Mouse (Mus musculus): Measurements from ENCODE around the gene Exoc4. TPM values are rescaled to one million over a fixed set of nuclear protein-coding genes. Genes with fewer than 3 reads are reported as not detected.

The Exoc4 gene
- polyA plus RNA-seq, 1 experiment from 2014 or later = 36.1 TPM

GRCm38 (mm10) chr6:33328326-33328725 is 79.4 kb downstream of the Exoc4 start:
- peaks cover 8% of the 10 kb centered on the region; the same call in 1 of the 2 replicates for H3K4me1 ChIP-seq (ENCODE audit: control insufficient read depth, insufficient read depth, low read length)
- WGBS (ENCODE audit: insufficient replicate concordance) = 82% methylated on average over 1 of the region's 1 CpGs
- no peak overlapping the region for H3K4me2 ChIP-seq
- H3K9me3 ChIP-seq (replicated peaks; ENCODE audit: control insufficient read depth, low read length) = no peaks in the 10 kb centered on the region
- ATAC-seq (replicated peaks; ENCODE audit: insufficient number of reproducible peaks, low FRiP score, low TSS enrichment) = no peak
- no peak overlapping the region for H3K4me3 ChIP-seq (ENCODE audit: low read depth, low read length)
- H3K27me3 ChIP-seq (ENCODE audit: control insufficient read depth, insufficient read depth, low read length) = no peaks in the 10 kb centered on the region
- H3K9ac ChIP-seq (ENCODE audit: low read depth, low read length) = no peak overlapping the region
- H3K27ac ChIP-seq (ENCODE audit: low read depth, low read length) = no peak overlapping the region
- no peaks in the 10 kb centered on the region for H3K36me3 ChIP-seq (ENCODE audit: control insufficient read depth, insufficient read depth, low read length)

- H3K9ac ChIP-seq (ENCODE audit: low read depth, low read length) = no peak overlapping the region
- no peak overlapping the region for H3K4me3 ChIP-seq (ENCODE audit: low read depth, low read length)
- H3K27me3 ChIP-seq (ENCODE audit: control insufficient read depth, insufficient read depth, low read length) = no peaks in the 10 kb centered on the region
- H3K4me1 ChIP-seq (ENCODE audit: control insufficient read depth, insufficient read depth, low read length) = peaks cover 5% of the 10 kb centered on the region; the same call in 1 of the 2 replicates
- no peaks in the 10 kb centered on the region for H3K36me3 ChIP-seq (ENCODE audit: control insufficient read depth, insufficient read depth, low read length)
- no peak for ATAC-seq (replicated peaks; ENCODE audit: insufficient number of reproducible peaks, low FRiP score, low TSS enrichment)
- H3K27ac ChIP-seq (ENCODE audit: low read depth, low read length) = no peak overlapping the region
- no peaks in the 10 kb centered on the region for H3K9me3 ChIP-seq (replicated peaks; ENCODE audit: control insufficient read depth, low read length)
- WGBS (ENCODE audit: insufficient replicate concordance) = 71% methylated on average over 1 of the region's 1 CpGs
- H3K4me2 ChIP-seq = no peak overlapping the region
These were observed 98.3 kb downstream of the Exoc4 start for GRCm38 (mm10) chr6:33347088-33347775.

- Histone ChIP-seq H3K9ac (ENCODE audit: low read depth, low read length) (no peak overlapping the region), H3K36me3 (ENCODE audit: control insufficient read depth, insufficient read depth, low read length) (no peaks in the 10 kb centered on the region), H3K4me3 (ENCODE audit: low read depth, low read length) (no peak overlapping the region), H3K4me2 (peak overlapping the region; percentile 27; the same call in 1 of the 2 replicates), H3K27me3 (ENCODE audit: control insufficient read depth, insufficient read depth, low read length) (no peaks in the 10 kb centered on the region), H3K27ac (ENCODE audit: low read depth, low read length) (no peak overlapping the region), H3K4me1 (ENCODE audit: control insufficient read depth, insufficient read depth, low read length) (peaks cover 5% of the 10 kb centered on the region; the same call in 1 of the 2 replicates), H3K9me3 (replicated peaks; ENCODE audit: control insufficient read depth, low read length) (no peaks in the 10 kb centered on the region)
- WGBS (ENCODE audit: insufficient replicate concordance) = 37% methylated on average over 6 of the region's 6 CpGs
- no peak for ATAC-seq (replicated peaks; ENCODE audit: insufficient number of reproducible peaks, low FRiP score, low TSS enrichment)
These were observed 112.7 kb downstream of the Exoc4 start for GRCm38 (mm10) chr6:33361613-33362012.

GRCm38 (mm10) chr6:33380517-33380916 is 131.6 kb downstream of the Exoc4 start:
- Histone ChIP-seq H3K9ac (ENCODE audit: low read depth, low read length) (no peak overlapping the region), H3K4me2 (no peak overlapping the region), H3K9me3 (replicated peaks; ENCODE audit: control insufficient read depth, low read length) (no peaks in the 10 kb centered on the region), H3K4me3 (ENCODE audit: low read depth, low read length) (no peak overlapping the region), H3K36me3 (ENCODE audit: control insufficient read depth, insufficient read depth, low read length) (no peaks in the 10 kb centered on the region), H3K27ac (ENCODE audit: low read depth, low read length) (no peak overlapping the region), H3K4me1 (ENCODE audit: control insufficient read depth, insufficient read depth, low read length) (no peaks in the 10 kb centered on the region), H3K27me3 (ENCODE audit: control insufficient read depth, insufficient read depth, low read length) (no peaks in the 10 kb centered on the region)
- WGBS (ENCODE audit: insufficient replicate concordance) = 67% methylated on average over 3 of the region's 3 CpGs
- no peak for ATAC-seq (replicated peaks; ENCODE audit: insufficient number of reproducible peaks, low FRiP score, low TSS enrichment)

- Histone ChIP-seq H3K36me3 (ENCODE audit: control insufficient read depth, insufficient read depth, low read length) (no peaks in the 10 kb centered on the region), H3K27me3 (ENCODE audit: control insufficient read depth, insufficient read depth, low read length) (no peaks in the 10 kb centered on the region), H3K9ac (ENCODE audit: low read depth, low read length) (no peak overlapping the region), H3K9me3 (replicated peaks; ENCODE audit: control insufficient read depth, low read length) (no peaks in the 10 kb centered on the region), H3K4me3 (ENCODE audit: low read depth, low read length) (no peak overlapping the region), H3K4me1 (ENCODE audit: control insufficient read depth, insufficient read depth, low read length) (no peaks in the 10 kb centered on the region), H3K27ac (ENCODE audit: low read depth, low read length) (no peak overlapping the region), H3K4me2 (no peak overlapping the region)
- WGBS (ENCODE audit: insufficient replicate concordance) = 84% methylated on average over 3 of the region's 3 CpGs
- ATAC-seq (replicated peaks; ENCODE audit: insufficient number of reproducible peaks, low FRiP score, low TSS enrichment) = no peak
These were observed 133.3 kb downstream of the Exoc4 start for GRCm38 (mm10) chr6:33382176-33382575.

GRCm38 (mm10) chr6:33392020-33392419 is 143.1 kb downstream of the Exoc4 start:
- no peak for ATAC-seq (replicated peaks; ENCODE audit: insufficient number of reproducible peaks, low FRiP score, low TSS enrichment)
- 81% methylated on average over 2 of the region's 2 CpGs for WGBS (ENCODE audit: insufficient replicate concordance)
- Histone ChIP-seq H3K4me1 (ENCODE audit: control insufficient read depth, insufficient read depth, low read length) (no peaks in the 10 kb centered on the region), H3K36me3 (ENCODE audit: control insufficient read depth, insufficient read depth, low read length) (no peaks in the 10 kb centered on the region), H3K9ac (ENCODE audit: low read depth, low read length) (no peak overlapping the region), H3K27ac (ENCODE audit: low read depth, low read length) (no peak overlapping the region), H3K9me3 (replicated peaks; ENCODE audit: control insufficient read depth, low read length) (no peaks in the 10 kb centered on the region), H3K4me2 (no peak overlapping the region), H3K4me3 (ENCODE audit: low read depth, low read length) (no peak overlapping the region), H3K27me3 (ENCODE audit: control insufficient read depth, insufficient read depth, low read length) (no peaks in the 10 kb centered on the region)

GRCm38 (mm10) chr6:33399491-33399890 is 150.6 kb downstream of the Exoc4 start:
- no peak for ATAC-seq (replicated peaks; ENCODE audit: insufficient number of reproducible peaks, low FRiP score, low TSS enrichment)
- Histone ChIP-seq H3K4me2 (no peak overlapping the region), H3K4me1 (ENCODE audit: control insufficient read depth, insufficient read depth, low read length) (no peaks in the 10 kb centered on the region), H3K9ac (ENCODE audit: low read depth, low read length) (no peak overlapping the region), H3K36me3 (ENCODE audit: control insufficient read depth, insufficient read depth, low read length) (no peaks in the 10 kb centered on the region), H3K27ac (ENCODE audit: low read depth, low read length) (no peak overlapping the region), H3K27me3 (ENCODE audit: control insufficient read depth, insufficient read depth, low read length) (no peaks in the 10 kb centered on the region), H3K9me3 (replicated peaks; ENCODE audit: control insufficient read depth, low read length) (no peaks in the 10 kb centered on the region), H3K4me3 (ENCODE audit: low read depth, low read length) (no peak overlapping the region)
- WGBS (ENCODE audit: insufficient replicate concordance) = 67% methylated on average over 1 of the region's 1 CpGs

- no peaks in the 10 kb centered on the region for H3K4me1 ChIP-seq (ENCODE audit: control insufficient read depth, insufficient read depth, low read length)
- H3K4me2 ChIP-seq = no peak overlapping the region
- no peaks in the 10 kb centered on the region for H3K9me3 ChIP-seq (replicated peaks; ENCODE audit: control insufficient read depth, low read length)
- no peaks in the 10 kb centered on the region for H3K36me3 ChIP-seq (ENCODE audit: control insufficient read depth, insufficient read depth, low read length)
- WGBS (ENCODE audit: insufficient replicate concordance) = 92% methylated on average over 2 of the region's 2 CpGs
- ATAC-seq (replicated peaks; ENCODE audit: insufficient number of reproducible peaks, low FRiP score, low TSS enrichment) = no peak
- no peak overlapping the region for H3K27ac ChIP-seq (ENCODE audit: low read depth, low read length)
- H3K4me3 ChIP-seq (ENCODE audit: low read depth, low read length) = no peak overlapping the region
- no peak overlapping the region for H3K9ac ChIP-seq (ENCODE audit: low read depth, low read length)
- H3K27me3 ChIP-seq (ENCODE audit: control insufficient read depth, insufficient read depth, low read length) = no peaks in the 10 kb centered on the region
These were observed 152.3 kb downstream of the Exoc4 start for GRCm38 (mm10) chr6:33401161-33401560.
